Mouse (Mus musculus): ENCODE measurements at regions not wholly inside any gene's neighbourhood (a gene's known extent, or its start where the extent isn't known, plus 50 kb on each side); places are given as distances from the start of the nearest gene placed in this dataset.

GRCm38 (mm10) chr4:82132851-82133250, 572.7 kb downstream of the Nfib start:
- no peak for TF ChIP-seq POLR2A (IDR thresholded peaks at IDR 0.05; ENCODE audit: insufficient read depth, low read depth, low read length)
- no peak for TF ChIP-seq CTCF (IDR thresholded peaks at IDR 0.05; ENCODE audit: insufficient read depth, low read depth, low read length)

Measured in olfactory bulb, adult 2 months (tissue).